Mouse (Mus musculus) midbrain, embryonic 14.5 days (tissue): ENCODE data around the gene Hoxa2. TPM values are rescaled to one million over a fixed set of nuclear protein-coding genes. Genes with fewer than 3 reads are reported as not detected.
A peak's percentile ranks its signal among the peaks of the same experiment; 100 is the strongest.

Source experiments
- ATAC-seq: fragments of 200-750 bp; cut with Nextera tagmentation; 2 replicates; pipeline ENCODE4 v1.8.0; 2017; ENCODE audit warnings: moderate number of reproducible peaks, moderate library complexity; ENCODE audit not compliant: low FRiP score, low TSS enrichment
- DNase-seq: peaks from one replicate; pipeline ENCODE4 v3.0.0-alpha.2; 2015
- H3K27ac ChIP-seq: fragments of 300-500 bp; sonication (generic); replicated peaks from 2 replicates; pipeline ENCODE4 v1.5.1; 2014; ENCODE audit warnings: mild to moderate bottlenecking, low read depth, low read length, moderate library complexity
- H3K27me3 ChIP-seq: fragments of 300-500 bp; sonication (generic); 2 replicates; pipeline ENCODE4 v1.6.1; 2014; ENCODE audit warnings: low read length, control low read depth, mixed read lengths; ENCODE audit not compliant: control insufficient read depth, insufficient read depth
- H3K36me3 ChIP-seq: fragments of 300-500 bp; sonication (generic); 2 replicates; pipeline ENCODE4 v1.6.1; 2014; ENCODE audit warnings: low read length, control low read depth; ENCODE audit not compliant: control insufficient read depth, insufficient read depth
- H3K4me1 ChIP-seq: fragments of 300-500 bp; sonication (generic); 2 replicates; pipeline ENCODE4 v1.6.1; 2014; ENCODE audit warnings: mild to moderate bottlenecking, antibody characterized with exemption, low read length, control low read depth; ENCODE audit not compliant: control insufficient read depth, insufficient read depth
- H3K4me2 ChIP-seq: fragments of 300-500 bp; sonication (generic); 2 replicates; pipeline ENCODE4 v1.6.1; 2014; ENCODE audit warnings: mild to moderate bottlenecking, low read length, moderate library complexity
- H3K4me3 ChIP-seq: fragments of 300-500 bp; sonication (generic); replicated peaks from 2 replicates; pipeline ENCODE4 v1.5.1; 2014; ENCODE audit warnings: low read depth, low read length
- H3K9ac ChIP-seq: fragments of 300-500 bp; sonication (generic); replicated peaks from 2 replicates; pipeline ENCODE4 v1.6.1; 2014; ENCODE audit warnings: mild to moderate bottlenecking, low read length, moderate library complexity
- H3K9me3 ChIP-seq: fragments of 300-500 bp; sonication (generic); 2 replicates; pipeline ENCODE4 v1.6.1; 2016; ENCODE audit warnings: low read length, control low read depth, mixed read lengths; ENCODE audit not compliant: control insufficient read depth
- WGBS: fragments of 180-500 bp; shearing (Covaris S2); extraction: QIAGEN DNeasy Blood & Tissue Kit; methylation state at CpG from one replicate; pipeline ENCODE4 v1.1.7; 2014; 5-methylcytosine and 5-hydroxymethylcytosine counted together
- polyA plus RNA-seq: library from polyadenylated mRNA; unstranded; fragments of >200 nt; fragmentation: Nextera tagmentation; extraction: Ambion mirVana; gene quantifications from 2 replicates; pipeline ENCODE4 v1.2.1, GENCODE M21; 2014

The Hoxa2 gene
- polyA plus RNA-seq, 1 experiment from 2014 or later, result 0.20 TPM

DNA sequence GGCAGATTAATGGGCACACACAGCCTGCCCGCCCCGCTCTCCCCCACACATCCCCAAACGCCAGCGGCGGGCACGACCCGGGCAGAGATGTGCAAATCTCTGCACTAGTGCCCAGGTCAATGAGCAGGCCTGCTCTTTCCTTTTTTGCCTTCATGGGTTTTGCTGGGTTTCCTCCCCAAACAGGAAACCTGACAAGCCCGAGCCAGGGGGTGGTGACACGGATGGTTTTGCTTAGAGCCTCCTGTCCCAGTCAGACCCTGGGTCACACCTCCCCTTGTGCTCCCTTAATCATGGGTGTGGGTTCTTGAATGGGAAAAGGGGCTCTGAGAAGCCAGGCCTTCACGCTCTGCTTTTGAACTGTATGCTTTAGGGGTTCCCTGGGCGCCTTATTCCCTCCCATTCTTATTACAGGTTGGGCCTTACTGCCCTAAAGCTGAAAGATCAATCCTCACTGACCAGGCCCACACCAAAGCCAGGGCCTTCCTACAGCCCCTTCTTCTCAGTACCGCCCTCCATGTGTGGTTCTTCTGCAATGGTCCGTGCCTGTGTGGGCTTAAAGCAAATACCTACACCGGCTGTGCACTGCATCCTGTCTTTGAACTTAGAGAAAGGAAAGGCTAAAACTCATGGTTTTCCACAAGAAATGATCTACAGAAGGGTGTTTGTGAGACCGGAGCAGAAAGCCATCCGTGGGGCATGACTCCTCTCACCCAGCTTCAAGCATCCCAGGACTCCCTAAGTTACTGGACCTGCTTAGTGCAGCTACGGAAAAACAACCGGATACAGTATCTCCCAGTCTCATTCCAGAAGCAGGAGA is 44.4 kb upstream of the Hoxa2 start:
- Histone ChIP-seq H3K9ac (no peak overlapping the region), H3K36me3 (no peaks in the 10 kb centered on the region), H3K4me3 (no peak overlapping the region), H3K9me3 (no peaks in the 10 kb centered on the region), H3K4me1 (no peaks in the 10 kb centered on the region), H3K27me3 (peaks cover 99% of the 10 kb centered on the region), H3K4me2 (no peak overlapping the region), H3K27ac (no peak overlapping the region)
- DNase-seq, result no peak
- no peak for ATAC-seq
- WGBS, result 2% methylated on average over 18 of the region's 18 CpGs

GRCm38 (mm10) chr6:52208072-52208867 is 43.6 kb upstream of the Hoxa2 start, which contains the start of gene Hoxa6:
Hoxa6 (minus strand) TSS chr6:52208722.
- Histone ChIP-seq H3K9ac (no peak within 1 kb of the TSS), H3K4me3 (no peak within 1 kb of the TSS), H3K27me3 (peaks cover 99% of the 10 kb centered on the region), H3K27ac (no peak within 1 kb of the TSS), H3K4me2 (no peak within 1 kb of the TSS), H3K9me3 (no peaks in the 10 kb centered on the region), H3K36me3 (no peaks in the 10 kb centered on the region), H3K4me1 (no peaks in the 10 kb centered on the region)
- ATAC-seq (no peak), DNase-seq (no peak)
- WGBS, result 2% methylated on average over 44 of the region's 47 CpGs

- Histone ChIP-seq H3K4me2 (no peak overlapping the region), H3K4me1 (no peaks in the 10 kb centered on the region), H3K27ac (no peak overlapping the region), H3K9me3 (no peaks in the 10 kb centered on the region), H3K4me3 (no peak overlapping the region), H3K27me3 (peaks cover 99% of the 10 kb centered on the region), H3K9ac (no peak overlapping the region), H3K36me3 (no peaks in the 10 kb centered on the region)
- DNase-seq (no peak), ATAC-seq (no peak)
These were observed 43.0 kb upstream of the Hoxa2 start for GRCm38 (mm10) chr6:52207684-52207976.

DNA sequence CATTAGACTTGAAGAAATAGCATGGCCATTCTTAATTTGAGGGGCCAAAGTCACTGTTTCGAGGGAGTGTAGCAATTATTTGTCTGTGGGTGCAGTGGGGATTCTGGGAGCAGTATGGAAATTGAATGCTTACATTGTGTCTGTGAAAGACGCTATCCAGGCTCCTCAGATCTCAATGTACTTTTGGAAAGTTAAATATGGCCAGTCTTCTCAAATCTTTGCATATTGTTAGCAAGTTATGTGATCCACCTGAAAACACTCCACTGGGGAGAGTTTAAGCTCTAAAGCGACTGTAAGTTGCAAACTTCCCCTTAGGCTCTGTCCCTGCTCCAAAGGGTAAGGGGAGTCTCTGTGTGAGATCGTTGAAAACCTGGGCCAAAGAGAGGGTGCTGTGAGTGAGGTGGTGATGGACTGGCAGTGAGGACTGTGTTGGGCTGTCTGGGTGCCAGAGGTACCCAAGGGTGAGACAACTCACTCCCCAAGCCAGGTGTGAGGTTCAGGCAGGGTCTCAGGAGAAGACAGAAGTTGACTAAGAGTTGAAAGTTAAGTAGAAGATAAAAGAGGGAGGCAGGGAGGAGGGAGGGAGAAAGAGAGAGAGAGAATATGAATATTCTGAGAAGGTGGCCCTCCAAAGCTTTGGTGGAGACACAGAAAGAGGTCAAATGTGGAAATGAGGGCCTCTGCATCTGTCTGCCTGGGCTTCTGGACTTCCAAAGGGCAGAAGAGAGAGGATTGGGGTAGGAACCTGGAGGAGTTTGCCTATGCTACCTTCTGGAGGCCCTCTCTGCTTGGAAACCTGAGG is 42.5 kb upstream of the Hoxa2 start:
- WGBS, result 2% methylated on average over 4 of the region's 4 CpGs
- Histone ChIP-seq H3K27ac (no peak overlapping the region), H3K9me3 (no peaks in the 10 kb centered on the region), H3K9ac (no peak overlapping the region), H3K4me1 (no peaks in the 10 kb centered on the region), H3K4me2 (no peak overlapping the region), H3K36me3 (no peaks in the 10 kb centered on the region), H3K27me3 (peaks cover 99% of the 10 kb centered on the region), H3K4me3 (no peak overlapping the region)
- ATAC-seq, result no peak
- DNase-seq, result no peak

GRCm38 (mm10) chr6:52205638-52206621 is 41.3 kb upstream of the Hoxa2 start:
- H3K4me2 ChIP-seq, result no peak overlapping the region
- peaks cover 99% of the 10 kb centered on the region for H3K27me3 ChIP-seq
- no peaks in the 10 kb centered on the region for H3K9me3 ChIP-seq
- no peak overlapping the region for H3K4me3 ChIP-seq
- no peaks in the 10 kb centered on the region for H3K36me3 ChIP-seq
- H3K9ac ChIP-seq, result no peak overlapping the region
- ATAC-seq, result no peak
- no peak overlapping the region for H3K27ac ChIP-seq
- WGBS, result under 1% methylated on average over 55 of the region's 55 CpGs
- H3K4me1 ChIP-seq, result no peaks in the 10 kb centered on the region
- DNase-seq, result no peak

GRCm38 (mm10) chr6:52205221-52205620 is 40.6 kb upstream of the Hoxa2 start:
- Histone ChIP-seq H3K27me3 (peaks cover 100% of the 10 kb centered on the region), H3K9ac (no peak overlapping the region), H3K27ac (no peak overlapping the region), H3K4me1 (no peaks in the 10 kb centered on the region), H3K36me3 (no peaks in the 10 kb centered on the region), H3K9me3 (no peaks in the 10 kb centered on the region), H3K4me2 (no peak overlapping the region), H3K4me3 (no peak overlapping the region)
- no peak for DNase-seq
- WGBS, result 5% methylated on average over 14 of the region's 14 CpGs
- no peak for ATAC-seq

- Histone ChIP-seq H3K27me3 (peaks cover 100% of the 10 kb centered on the region), H3K9me3 (no peaks in the 10 kb centered on the region), H3K27ac (no peak within 1 kb of the TSS), H3K9ac (no peak within 1 kb of the TSS), H3K4me2 (peak within 1 kb of the TSS; percentile 29), H3K4me3 (no peak within 1 kb of the TSS), H3K4me1 (no peaks in the 10 kb centered on the region), H3K36me3 (no peaks in the 10 kb centered on the region)
- ATAC-seq, result no peak
- WGBS, result under 1% methylated on average over 65 of the region's 65 CpGs
- DNase-seq, result no peak
These were observed 39.6 kb upstream of the Hoxa2 start, which contains the start of gene Hoxa5 for GRCm38 (mm10) chr6:52204050-52204752. Hoxa5 (minus strand) TSS chr6:52204587.
